Mouse (Mus musculus): ENCODE results near the gene Tnfaip3.

Gene Tnfaip3

DNA sequence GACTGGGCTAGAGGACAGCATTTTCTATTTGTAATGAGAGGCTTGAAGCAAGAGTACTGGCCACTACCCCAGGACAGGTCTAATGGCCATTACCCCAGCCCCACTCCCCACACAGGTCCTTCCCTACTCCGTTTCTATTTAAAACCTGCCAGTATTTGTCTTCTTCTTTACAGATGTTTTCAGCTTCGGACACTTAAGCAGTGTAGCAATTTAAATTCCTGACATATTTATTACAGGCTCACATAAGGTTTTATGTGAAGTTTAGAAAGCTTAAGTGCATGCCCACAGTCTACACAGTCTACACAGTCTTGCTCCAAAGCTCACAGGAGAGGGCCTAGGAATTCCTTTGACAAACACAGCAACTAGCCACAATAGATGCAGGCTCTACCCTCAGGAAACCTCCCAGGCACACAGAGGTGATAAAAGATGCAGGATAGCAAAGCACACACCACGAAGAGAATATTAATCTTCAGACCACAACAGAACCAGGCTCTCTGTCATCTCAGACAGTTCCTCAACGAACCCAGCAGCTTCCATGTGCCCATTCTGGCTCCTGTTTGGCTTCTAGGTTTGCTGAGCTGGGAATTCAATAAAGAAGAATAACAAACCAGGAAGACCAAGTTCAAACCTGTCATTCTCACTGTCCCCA lies 1.5 kb upstream of the Tnfaip3 start:
- in situ Hi-C loops (cut with MboI, MseI) = loop anchor here (5.0 to 10.0 kb wide), 5 partner anchors 50 to 208 kb away; no protein-coding TSS in a partner anchor

DNA sequence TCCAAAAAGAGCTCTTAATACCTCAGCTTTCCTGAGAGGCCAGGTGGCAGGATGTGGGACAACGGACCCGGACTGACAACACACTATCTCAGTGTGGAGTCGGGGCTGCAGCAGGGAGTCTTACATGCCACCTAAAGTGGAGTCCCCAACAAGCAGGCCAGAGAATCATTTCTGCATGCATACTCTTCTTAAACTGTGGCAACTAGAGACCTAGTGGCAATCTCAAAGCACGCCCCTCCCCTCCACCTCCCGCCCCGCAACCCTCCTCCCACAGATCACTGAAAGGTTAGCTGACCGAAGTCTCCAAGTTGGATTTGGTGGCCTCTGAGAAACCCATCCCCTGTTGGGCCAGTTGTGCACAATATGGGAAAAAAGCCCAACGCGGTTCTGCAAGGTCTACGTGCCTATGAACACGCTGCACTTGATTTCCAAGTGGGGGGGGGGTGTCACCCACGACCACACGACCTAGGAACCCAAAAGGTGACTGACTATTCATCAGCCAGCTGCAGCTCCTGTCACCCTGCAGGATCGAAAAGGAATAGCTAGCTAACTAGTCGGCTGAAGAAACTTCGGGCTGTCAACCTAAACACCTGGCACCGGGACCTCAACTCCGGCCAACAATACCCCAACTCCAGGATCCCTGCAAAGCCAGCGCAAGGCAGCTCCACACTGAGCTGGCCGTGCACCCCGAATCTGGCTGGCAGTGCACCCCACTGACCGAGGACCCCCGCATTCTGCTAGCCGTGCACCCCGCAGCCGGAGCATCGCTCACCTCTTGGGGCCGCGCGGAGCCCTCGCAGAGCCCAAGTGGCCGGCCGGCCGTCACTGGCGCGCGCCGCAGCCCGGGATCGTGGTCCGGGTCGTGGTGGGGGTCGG lies 838 bp downstream of the Tnfaip3 start:
- in situ Hi-C loops (cut with MboI, MseI) = loop anchor here (5.0 to 10.0 kb wide), 5 partner anchors 53 to 210 kb away; no protein-coding TSS in a partner anchor

DNA sequence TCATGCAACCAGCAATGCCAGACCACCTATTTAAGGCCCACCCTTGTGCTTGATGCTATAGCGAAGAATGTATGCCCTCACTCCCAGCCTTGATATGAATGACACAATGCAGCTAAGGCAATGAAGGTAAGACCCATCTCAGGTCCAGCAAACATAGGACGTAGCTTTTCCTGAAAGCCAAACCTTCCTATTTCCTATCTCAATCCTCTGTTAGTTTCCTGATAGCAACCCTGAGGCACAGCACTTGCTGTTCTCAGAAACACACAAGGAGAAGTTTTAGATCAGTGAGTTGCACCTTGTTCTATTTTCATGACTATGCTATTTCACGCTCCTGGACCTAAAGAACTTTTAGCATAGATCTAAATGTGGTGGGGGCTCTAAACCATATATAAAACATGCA lies 2.1 kb downstream of the Tnfaip3 start:
- in situ Hi-C loops (cut with MboI, MseI) = loop anchor here in 1 of 2 experiments (10.0 kb wide), 1 partner anchor 211 kb away; no protein-coding TSS in a partner anchor

DNA sequence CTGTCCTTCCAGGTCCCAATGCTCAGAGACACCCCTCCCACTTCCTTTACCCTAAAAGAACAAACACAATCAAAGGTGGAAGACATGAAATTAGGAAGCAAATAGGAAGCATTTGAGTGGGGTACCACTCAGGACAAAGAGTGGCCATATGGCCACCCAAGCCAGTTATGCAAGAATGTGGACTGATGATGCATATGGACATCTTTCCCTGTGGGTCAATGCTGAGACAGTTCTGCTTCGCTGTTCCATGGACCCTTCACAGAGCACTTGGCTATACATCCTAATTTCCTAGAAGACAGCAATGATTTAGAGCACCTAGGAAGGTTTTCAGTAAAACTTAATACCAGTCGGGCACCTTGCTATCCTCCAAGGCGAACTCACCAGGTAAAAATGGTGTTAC lies 2.8 kb downstream of the Tnfaip3 start:
- in situ Hi-C loops (cut with MboI, MseI) = loop anchor here in 1 of 2 experiments (10.0 kb wide), 1 partner anchor 212 kb away; no protein-coding TSS in a partner anchor

DNA sequence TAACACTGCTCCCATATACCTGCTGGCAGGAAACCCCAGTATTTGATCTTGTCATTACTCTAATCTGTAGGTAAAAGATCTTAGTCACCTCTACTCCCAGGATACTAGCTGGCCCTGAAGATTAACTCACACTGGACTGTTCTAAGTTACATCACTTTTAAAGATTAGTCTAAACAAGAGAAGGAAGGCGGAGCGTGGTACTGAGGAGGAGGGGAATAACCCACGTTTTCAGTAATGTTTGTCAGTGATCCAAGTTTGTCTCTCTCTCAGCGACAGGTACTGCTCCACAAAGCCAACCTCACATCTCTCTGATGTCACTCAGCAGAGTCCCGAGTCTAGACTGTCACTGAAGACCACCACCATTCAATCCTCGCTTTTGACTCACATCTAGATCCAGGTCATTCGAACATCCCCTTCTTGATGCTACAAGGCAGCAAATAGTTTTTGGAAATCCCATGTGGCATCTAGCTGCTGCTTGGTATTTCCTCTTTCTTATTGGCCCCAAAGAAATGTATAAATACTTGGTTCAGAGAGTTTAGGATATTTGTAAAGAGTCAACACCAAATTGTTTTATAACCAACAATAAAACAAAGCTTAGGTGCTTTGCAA lies 3.5 kb downstream of the Tnfaip3 start:
- in situ Hi-C loops (cut with MboI, MseI) = loop anchor here in 1 of 2 experiments (10.0 kb wide), 1 partner anchor 213 kb away; no protein-coding TSS in a partner anchor

DNA sequence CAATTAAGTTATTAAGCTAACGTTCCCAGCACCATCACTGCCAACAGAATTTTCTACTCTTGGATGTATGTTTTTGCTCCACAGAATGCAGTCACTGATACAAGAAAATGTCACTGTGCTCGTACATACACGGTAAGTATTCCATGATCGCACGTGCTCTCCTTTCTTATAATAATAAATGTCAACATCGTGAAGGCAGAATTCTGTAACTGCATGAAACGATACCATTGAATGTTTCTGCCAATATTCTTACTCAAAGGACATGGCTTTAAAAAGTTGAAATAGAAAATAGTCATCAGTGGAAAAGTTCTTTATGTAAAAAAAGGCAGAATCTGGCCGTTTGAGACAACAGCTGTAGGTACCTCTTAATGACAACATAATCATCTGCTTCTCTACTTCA lies 5.0 kb downstream of the Tnfaip3 start:
- in situ Hi-C loops (cut with MboI, MseI) = loop anchor here in 1 of 2 experiments (10.0 kb wide), 1 partner anchor 214 kb away; no protein-coding TSS in a partner anchor

DNA sequence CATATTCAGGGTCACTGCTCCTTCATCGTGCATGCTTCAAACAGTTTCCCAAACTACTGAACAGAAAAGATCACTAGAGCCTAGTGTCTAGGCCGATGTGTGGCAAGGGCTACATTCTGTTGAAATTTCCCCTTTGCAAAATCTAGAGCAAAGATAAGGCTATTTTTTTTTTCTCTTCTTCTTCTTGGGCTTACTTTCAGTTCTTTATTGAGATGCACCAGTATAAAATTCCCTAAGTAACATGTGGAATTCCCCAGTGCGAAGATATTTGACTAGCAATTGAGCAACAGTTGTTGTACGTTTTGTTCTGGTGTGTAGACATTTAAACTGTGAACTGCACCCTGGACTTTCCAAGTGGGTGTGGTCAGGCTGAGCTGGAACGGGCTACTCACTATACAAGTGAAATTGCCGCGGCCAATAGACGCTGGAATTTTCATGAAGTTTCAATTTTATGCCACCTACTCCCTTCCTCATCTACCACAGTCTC lies 6.2 kb downstream of the Tnfaip3 start:
- in situ Hi-C loops (cut with MboI, MseI) = no loop called here

DNA sequence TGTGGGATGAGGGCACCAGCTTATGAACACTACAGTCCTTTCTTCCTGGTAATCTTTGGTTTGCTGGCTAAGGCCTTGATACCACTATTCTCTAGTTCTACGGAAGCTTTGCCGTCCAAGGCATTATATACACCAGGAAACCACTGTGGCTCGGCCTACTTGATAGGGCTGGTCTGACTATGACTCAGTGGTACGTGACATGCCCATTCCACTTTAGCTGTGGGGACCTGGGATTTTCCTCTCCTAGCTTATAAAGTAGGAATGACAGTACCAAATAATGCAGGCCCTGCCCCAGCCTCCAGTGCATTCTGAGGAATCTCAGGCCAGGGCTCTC lies 6.9 kb downstream of the Tnfaip3 start:
- in situ Hi-C loops (cut with MboI, MseI) = no loop called here

DNA sequence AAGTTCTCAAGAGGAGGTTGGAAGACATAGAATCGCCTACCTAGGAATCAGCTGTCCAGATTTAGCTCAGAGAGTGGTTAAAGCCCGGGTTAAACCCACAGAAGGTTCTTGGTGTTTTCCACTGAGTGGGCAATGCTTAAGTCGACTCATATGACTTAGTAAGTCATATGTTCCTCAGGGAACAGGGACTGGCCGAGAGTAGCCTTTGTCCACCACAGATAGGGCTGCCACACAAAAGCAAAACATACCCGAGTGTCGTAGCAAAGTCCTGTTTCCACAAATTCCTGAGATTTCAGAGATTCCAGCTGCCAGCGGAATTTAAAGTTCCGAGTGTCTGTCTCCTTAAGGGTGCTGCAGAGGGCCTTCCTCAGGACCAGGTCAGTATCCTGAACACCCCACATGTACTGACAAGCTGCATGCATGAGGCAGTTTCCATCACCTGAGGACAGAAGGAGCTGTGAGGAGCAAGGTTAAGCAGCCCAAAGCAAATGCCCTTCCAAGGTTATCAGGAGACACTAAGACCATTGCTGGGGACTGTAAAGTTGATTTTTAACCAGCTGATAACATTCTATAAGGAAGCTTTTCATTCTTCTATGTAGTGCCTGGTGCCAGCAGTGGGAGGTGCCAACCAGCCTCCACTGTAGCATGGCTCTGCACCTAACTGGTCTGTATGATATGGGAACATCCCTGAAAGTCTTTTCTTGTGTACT lies 7.4 kb downstream of the Tnfaip3 start:
- in situ Hi-C loops (cut with MboI, MseI) = no loop called here

DNA sequence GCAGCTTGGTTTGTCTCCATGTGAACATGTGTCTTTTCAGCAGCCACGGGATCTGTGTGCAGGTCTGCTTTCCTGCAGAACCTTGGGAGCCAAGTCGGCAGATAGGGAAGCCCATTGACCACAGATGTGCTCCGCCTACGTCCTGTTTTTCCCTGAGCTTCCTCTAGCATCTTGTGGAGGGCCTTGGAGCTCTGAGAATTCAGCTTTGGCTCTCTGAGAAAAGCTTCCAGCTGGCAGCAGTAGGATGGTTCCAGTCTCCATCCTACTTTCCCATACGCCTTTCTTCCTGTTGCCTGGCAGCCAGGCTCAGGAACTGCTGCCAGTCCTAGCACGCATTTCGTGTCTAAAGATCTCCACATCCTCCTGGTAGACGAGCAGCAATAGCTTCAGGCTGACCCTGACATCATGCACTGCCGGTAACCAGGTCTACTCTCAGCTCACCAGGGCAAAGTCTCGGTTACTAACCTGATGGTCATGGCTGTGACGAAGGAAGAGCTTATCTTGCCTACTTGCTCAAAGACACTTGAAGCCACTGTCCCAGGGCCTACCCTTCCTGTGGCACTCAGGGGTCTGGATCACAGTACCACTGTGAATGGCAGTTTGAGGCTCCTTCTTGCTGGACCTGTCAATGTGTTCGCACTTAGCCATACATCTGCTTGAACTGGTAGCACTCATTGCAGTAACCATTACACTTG lies 13.2 kb downstream of the Tnfaip3 start:
- in situ Hi-C loops (cut with MboI, MseI) = no loop called here

DNA sequence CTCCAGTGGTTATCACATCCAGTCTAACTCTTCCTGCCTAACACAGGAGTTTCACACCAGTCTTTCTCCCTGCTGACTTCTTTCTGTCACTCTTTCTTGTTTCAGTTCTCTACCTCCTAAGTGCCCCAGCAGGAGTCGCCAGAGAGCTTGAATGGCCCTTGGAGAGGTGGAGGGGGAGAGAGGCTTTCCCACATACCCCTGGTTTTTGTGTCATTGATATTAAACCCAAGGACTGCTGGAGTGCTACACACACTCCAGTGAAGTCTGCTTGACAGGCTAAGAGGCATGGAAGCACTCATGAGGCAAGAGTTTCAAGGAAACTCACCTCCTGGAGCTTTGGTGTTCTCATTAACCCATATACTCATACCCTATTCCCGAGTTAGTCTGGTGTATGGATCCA lies 16.0 kb downstream of the Tnfaip3 start:
- in situ Hi-C loops (cut with MboI, MseI) = loop anchor here (5.0 kb wide), 1 partner anchor 42 kb away; no protein-coding TSS in a partner anchor

DNA sequence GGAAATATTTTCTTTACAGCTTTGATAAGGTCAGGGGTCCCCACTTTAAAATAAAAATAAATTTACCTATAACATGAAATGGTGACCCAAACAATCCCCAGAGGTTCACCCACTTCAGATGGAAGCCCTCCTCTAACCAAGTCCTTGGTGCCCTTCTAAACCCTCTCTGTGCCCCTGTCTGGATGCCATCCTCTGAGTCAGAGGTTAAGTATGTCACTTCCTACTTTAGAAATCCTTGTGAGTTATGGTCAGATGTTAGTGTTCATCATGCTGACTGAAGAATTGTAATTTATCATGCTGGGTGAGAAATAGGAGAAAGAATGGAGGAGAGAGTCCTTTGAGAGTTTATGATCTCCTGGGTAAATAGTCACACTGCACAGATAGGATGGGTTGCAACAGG lies 19.1 kb downstream of the Tnfaip3 start:
- in situ Hi-C loops (cut with MboI, MseI) = loop anchor here (5.0 kb wide), 1 partner anchor 39 kb away; no protein-coding TSS in a partner anchor

DNA sequence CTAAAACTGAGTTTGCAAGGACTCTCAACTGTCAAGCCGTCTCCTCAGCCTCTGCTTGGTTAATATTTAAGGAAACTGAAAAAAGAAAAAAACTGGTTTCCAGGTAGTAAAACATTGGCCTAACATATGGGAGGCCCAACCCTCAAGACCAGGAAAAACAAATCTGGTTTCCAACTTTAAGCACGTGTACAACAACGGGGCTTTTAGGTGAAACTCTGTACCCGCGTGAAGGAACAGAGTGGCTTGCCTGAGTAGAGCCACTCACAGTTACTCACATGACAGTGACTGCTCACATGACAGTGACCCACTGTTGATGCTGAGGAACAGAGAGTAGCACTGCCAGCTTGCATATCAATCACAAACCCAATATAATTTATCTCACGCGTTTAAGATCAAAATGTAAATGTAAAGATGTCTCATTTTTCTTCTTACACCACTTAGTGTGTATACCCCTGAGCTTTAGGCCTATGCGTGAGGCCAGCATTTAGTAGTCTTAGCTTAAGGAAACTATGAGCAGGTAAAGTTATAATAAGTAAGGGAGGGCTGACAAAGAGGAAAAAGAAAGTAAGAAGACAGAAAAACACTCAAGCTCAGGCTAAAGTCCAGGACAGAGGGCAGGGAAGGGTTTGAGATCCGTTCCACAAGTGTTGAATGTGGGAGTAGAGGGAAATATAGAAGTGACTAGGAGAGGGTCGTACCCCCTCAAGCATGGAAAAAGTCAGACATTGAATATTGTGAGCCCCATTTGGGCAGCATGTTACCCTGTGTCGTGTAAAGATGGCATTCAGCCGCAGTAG lies 19.8 kb downstream of the Tnfaip3 start:
- in situ Hi-C loops (cut with MboI, MseI) = loop anchor here (5.0 kb wide), 1 partner anchor 38 kb away; no protein-coding TSS in a partner anchor

DNA sequence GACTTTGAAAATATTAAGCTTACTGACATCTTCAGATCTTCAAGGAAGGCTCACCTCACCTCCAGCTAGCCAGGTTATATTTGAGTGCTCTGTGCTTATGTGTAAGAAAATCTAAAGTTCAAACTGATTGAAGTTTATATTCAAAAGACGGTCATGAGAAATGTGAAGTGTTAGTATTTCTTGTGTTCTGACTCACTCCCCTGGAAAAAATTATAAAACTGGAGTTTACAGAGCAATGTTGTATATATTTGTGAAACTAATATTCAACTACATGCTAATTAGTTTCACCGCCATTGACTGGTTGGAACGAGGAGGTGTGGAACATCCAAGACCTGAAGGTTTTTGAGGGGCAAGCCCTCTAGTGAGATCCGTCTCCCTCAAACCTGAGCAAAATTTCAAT lies 22.5 kb downstream of the Tnfaip3 start:
- in situ Hi-C loops (cut with MboI, MseI) = no loop called here

DNA sequence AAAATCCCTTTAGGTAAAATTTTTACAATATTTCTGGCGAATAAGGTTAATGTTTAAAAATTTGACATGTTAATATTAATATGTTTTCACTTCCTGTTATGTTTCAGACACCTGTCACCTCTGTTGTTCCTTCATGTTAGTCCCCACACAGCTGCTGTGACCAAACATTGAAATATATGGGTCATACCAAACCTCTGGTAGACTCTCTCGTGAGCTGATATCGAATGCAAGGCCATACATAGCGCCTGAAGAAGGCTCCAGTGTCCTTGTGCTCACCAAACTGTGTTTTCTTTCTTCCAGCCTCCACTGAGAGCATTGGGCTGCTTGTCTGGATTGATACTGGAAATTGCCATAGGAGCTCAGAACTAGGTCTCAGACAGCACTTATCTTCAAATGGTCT lies 24.4 kb downstream of the Tnfaip3 start:
- in situ Hi-C loops (cut with MboI, MseI) = no loop called here

DNA sequence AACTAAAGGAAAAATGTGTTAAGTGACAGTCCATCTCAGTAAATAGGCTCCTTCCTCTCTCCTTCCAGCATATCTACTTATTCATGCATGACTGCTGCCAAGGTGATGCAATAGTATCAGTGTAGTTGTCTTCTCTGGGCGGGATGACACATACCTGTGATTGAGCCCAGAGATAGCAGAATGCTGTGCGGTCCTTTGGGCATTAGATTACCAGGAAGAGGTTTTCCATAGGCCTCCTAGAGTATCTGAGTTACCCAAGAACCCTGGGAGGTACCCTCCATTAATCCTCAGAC lies 27.6 kb downstream of the Tnfaip3 start:
- in situ Hi-C loops (cut with MboI, MseI) = no loop called here

DNA sequence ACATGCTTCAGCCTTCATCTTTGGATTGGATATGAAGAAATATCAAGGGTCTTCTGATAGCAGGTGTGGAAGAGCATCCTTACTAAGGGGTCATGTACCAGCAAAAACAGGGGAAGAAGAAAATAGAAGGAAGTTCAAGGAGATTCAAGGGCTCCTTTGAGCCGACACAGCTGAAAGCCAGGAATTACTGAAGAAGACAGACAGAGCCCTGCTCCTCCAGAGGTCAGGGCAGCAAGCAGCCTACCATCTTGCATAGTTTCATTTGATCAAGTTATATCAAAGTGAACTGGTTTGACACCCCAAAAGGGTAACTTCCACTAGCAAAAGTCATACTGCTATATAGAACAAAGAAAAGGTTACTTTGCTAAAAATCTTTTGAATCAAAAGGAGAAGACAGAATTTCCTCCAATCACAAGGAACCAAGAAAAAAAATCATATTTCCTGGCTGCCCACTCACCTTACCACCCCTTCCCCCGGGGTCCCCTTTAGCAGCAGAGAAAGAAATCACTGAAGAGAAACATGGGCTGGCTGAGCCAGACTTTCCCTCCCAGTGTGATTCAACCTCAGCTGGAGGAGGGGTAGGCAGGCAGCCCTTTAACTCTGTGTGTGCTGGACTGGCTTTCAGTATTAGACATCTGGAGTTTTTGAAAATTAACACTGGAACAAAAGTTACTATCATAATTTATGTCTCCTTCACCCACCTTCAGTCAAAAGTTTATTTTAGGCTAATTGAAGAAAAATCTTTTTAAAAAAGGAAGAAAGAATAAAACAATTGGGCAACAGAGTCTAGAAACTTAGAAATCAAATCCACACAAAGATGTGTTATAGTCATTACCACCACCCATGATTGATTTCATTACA lies 28.2 kb downstream of the Tnfaip3 start:
- in situ Hi-C loops (cut with MboI, MseI) = no loop called here

DNA sequence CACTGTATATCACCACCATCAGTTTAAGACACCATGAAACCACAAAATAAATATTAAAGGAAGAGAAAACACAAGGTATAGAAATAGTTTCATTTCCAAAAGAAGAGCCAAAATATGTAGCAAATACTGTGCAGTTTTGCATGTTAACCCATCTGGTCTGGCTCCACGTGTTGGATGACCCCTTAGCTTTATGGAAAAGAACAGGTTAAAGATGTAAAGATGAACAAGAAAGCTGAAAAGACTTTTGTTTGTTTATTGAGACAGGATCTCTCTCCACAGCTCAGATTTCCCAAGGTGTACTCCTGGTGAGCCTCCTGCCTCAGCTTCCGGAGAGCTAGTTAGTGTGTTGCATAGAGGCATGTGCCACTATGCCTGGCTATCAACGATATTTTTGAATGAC lies 29.9 kb downstream of the Tnfaip3 start:
- in situ Hi-C loops (cut with MboI, MseI) = no loop called here

DNA sequence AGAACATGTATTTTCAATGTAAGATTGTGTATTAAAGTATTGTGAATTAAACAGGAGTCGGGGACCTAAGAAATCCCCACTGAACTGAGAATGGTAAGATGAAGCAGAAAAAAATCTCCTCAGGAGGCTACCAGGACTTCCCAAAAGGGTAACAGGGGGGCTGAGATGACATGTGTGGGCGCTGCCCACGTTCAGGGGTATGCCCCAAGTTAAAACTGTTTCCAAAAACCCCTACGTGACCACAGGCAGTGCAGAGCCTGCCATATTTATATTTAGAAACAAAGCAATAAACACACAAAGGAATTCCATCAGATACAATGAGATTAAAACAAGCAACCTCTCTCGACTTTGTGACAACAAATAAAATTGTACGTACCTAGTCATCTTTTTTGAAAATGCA lies 31.9 kb downstream of the Tnfaip3 start:
- in situ Hi-C loops (cut with MboI, MseI) = no loop called here

Measured in T-helper 17 cell (primary cell).